Mouse (Mus musculus) thymus, postnatal 4 days (tissue): Measurements from ENCODE around the gene Inpp5k.

Source experiments
- DNase-seq: peaks from one replicate; pipeline ENCODE4 v3.0.0; 2021

Inpp5k gene

GRCm38 (mm10) chr11:75655621-75656545, 25.1 kb downstream of the Inpp5k start:
- peak; percentile 72 for DNase-seq

- no peak for DNase-seq
Observed at GRCm38 (mm10) chr11:75656621-75657590, 26.1 kb downstream of the Inpp5k start.

- no peak for DNase-seq
Observed at GRCm38 (mm10) chr11:75657841-75658240, 27.1 kb downstream of the Inpp5k start.

GRCm38 (mm10) chr11:75658311-75658710, 27.5 kb downstream of the Inpp5k start:
- DNase-seq: no peak

- DNase-seq: no peak
Observed at GRCm38 (mm10) chr11:75658996-75659750, 28.4 kb downstream of the Inpp5k start.

- no peak for DNase-seq
Observed at GRCm38 (mm10) chr11:75660081-75660590, 29.3 kb downstream of the Inpp5k start.

GRCm38 (mm10) chr11:75660941-75661800, 30.4 kb downstream of the Inpp5k start:
- no peak for DNase-seq

- no peak for DNase-seq
Observed at GRCm38 (mm10) chr11:75662131-75662530, 31.3 kb downstream of the Inpp5k start.

- DNase-seq: no peak
Observed at GRCm38 (mm10) chr11:75666296-75666695, 35.5 kb downstream of the Inpp5k start.

GRCm38 (mm10) chr11:75668621-75669020, 37.8 kb downstream of the Inpp5k start:
- DNase-seq: no peak

- DNase-seq: no peak
Observed at GRCm38 (mm10) chr11:75669176-75669852, 38.5 kb downstream of the Inpp5k start.

- DNase-seq: no peak
Observed at GRCm38 (mm10) chr11:75669853-75670200, 39.0 kb downstream of the Inpp5k start.

- DNase-seq: no peak
Observed at GRCm38 (mm10) chr11:75671426-75672180, 40.8 kb downstream of the Inpp5k start.

GRCm38 (mm10) chr11:75673411-75673810, 42.6 kb downstream of the Inpp5k start:
- no peak for DNase-seq

- no peak for DNase-seq
Observed at GRCm38 (mm10) chr11:75674875-75675274, 44.1 kb downstream of the Inpp5k start.

- DNase-seq: no peak
Observed at GRCm38 (mm10) chr11:75677881-75678746, 47.3 kb downstream of the Inpp5k start.

GRCm38 (mm10) chr11:75678747-75679438, 48.1 kb downstream of the Inpp5k start, which contains the start of gene Crk:
Crk (plus strand) TSS chr11:75679259.
- DNase-seq: peak; percentile 100

GRCm38 (mm10) chr11:75679439-75680171, 48.8 kb downstream of the Inpp5k start:
- no peak for DNase-seq
